Mouse (Mus musculus) frontal cortex, adult 2 months (tissue): ENCODE results near the gene Olfr514. TPM values are rescaled to one million over a fixed set of nuclear protein-coding genes. Genes with fewer than 3 reads are reported as not detected.
A peak's percentile ranks its signal among the peaks of the same experiment; 100 is the strongest.

Experiments used
- DNase-seq, 2 experiments: peaks; one replicate each; pipeline ENCODE4 v3.0.0; 2022; ENCODE audit warnings: low spot score in 1 of 2; ENCODE audit errors: extremely low spot score in 1 of 2
- polyA plus RNA-seq: library from polyadenylated mRNA; depleted of rRNA; stranded (reverse); fragments of >200 nt; gene quantifications from 2 replicates; pipeline ENCODE4 v1.2.3, GENCODE M21; 2012; rRNA removed

The Olfr514 gene
- not detected in 2 replicates for polyA plus RNA-seq

DNA sequence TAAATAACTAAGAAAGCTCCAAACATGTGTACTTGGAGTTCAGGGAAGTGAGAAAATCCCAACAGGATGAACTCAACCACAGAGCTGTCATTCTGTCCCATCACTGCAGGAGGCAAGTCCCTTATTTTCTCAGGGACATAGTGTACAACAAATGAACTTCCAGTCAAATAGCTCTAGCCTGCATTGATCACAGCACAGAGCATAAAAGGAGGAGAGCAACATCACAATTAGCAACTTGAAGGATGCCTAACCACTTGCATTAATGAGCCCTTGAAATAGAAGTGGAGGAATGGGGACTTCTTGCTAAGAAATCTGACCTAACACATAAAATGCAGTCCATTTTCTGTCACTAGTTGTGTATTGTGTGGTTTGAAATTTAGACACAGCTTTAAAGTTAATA, at the start of gene Olfr514:
Gene Olfr514 (minus strand): TSS at position 101 of the 400 bp plus-strand sequence.
- no peak for DNase-seq

DNA sequence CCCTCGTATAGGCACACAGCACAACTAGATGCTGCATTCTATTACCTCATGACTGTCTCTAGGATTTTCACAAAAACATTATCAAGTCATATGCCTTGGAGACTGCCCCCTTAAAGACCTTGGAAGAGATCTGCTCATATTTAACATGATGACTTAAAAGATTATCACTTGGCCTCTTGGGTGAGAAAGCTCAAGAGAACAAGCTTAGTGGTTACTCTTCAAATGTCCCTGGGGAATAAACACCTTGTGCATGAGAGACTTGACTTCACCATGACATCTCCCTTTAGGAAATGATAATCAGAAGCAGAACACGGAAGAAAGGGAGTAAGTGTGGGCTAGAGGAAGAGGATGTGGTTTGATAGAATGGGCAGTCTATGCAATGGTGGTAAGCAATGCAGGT, 46.5 kb upstream of the Olfr514 start, which contains the start of gene Olfr517:
Gene Olfr517 (minus strand): TSS at position 101 of the 400 bp plus-strand sequence.
- DNase-seq, result no peak

DNA sequence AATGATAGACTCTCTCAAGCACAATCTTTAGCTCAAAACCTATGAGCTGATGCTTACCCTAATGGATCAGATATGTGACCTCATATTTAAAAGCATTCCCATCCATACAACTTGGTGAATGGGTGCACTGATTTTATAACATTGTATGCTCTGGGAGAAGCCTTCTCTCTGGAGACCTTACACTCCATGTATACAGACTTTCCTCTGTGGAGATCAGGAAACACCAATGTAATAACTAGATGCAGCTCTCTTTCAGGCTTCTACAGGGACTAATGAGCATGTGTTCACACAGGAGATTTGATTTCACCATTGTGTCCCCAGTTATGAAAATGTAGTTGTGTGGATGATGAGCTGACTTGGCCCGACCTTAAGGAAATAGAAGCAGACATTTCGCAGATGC, 24.6 kb upstream of the Olfr514 start, which contains the start of gene Olfr516:
Gene Olfr516 (minus strand): TSS at position 101 of the 400 bp plus-strand sequence.
- no peak for DNase-seq

DNA sequence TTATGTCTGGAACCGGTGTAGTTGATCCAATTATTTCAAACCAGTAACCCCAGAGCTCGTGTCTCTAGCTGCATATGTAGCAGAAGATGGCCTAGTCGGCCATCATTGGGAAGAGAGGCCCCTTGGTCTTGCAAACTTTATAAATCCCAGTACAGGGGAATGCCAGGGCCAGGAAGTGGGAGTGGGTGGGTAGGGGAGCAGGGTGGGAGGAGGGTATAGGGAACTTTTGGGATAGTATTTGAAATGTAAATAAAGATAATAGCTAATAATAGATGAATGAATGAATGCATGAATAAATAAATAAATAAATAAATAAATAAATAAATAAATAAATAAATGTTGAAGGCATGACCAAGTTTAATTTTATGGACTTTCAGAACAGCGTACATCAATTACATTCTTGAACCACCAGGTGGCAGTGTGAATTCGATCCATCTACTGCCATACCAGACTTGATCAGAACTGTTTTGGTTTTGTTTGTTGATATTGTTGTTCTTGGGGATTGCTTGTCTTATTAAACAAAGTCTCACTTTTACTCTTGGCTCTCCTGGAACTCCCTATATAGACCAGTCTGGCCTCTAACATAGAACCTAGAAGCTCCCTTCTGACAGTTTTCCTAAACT, 11.1 kb downstream of the Olfr514 start:
- DNase-seq, result peak in 1 of 2 experiments; percentile 57

DNA sequence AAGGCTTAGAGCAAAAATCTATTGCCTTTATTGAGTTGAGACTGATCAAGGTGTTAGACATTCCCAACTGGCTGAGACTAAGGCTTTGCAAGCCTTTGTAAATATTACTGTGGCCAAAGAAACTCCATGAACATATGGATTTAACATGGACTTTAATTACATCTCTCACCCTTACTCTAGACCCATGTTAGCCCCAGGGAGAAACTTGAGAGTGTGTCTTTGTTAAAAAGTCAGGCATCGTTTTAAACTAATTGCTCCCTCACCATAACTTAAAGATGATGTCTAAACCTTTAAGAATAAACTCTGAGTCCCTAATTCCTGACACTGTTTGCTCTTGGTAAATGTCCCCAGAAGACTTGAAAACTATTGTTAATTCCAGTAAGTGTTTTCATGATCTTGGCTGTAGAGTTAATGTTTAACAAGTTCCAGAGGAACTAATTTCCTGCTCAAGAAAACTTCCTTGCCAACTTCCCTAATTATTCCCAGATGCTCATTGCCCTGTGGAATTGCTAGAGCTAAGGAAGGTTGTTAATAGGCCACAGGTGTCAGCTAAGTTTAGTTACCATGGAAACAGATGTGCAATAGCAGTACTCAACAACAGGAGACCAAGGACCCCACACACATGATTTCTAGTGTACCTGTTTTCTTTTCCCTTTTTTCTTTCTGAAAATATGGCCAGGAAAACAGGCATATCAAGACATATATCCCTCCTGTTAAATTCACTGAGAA, 28.4 kb downstream of the Olfr514 start:
- no peak for DNase-seq

Other genes with a start within 250 kb of the Olfr514 start
- not detected in 2 replicates for gene Olfr506, start 215.2 kb downstream of the Olfr514 start, polyA plus RNA-seq
- gene Olfr507, start 204.2 kb downstream of the Olfr514 start, polyA plus RNA-seq, result not detected in 2 replicates
- gene Olfr508, start 196.0 kb downstream of the Olfr514 start, polyA plus RNA-seq, result not detected in 2 replicates
- gene Olfr509, start 174.1 kb downstream of the Olfr514 start, polyA plus RNA-seq, result 0.08 TPM in 1 of 2 replicates, not detected in the other
- 0.10 TPM in 1 of 2 replicates, not detected in the other for gene Olfr510, start 159.6 kb downstream of the Olfr514 start, polyA plus RNA-seq
- not detected in 2 replicates for gene Olfr512, start 112.7 kb downstream of the Olfr514 start, polyA plus RNA-seq
- gene Olfr513, start 75.0 kb downstream of the Olfr514 start, polyA plus RNA-seq, result not detected in 2 replicates
- not detected in 2 replicates for gene Olfr516, start 24.5 kb upstream of the Olfr514 start, polyA plus RNA-seq
- gene Olfr517, start 46.4 kb upstream of the Olfr514 start, polyA plus RNA-seq, result not detected in 2 replicates
- gene Olfr518, start 59.0 kb upstream of the Olfr514 start, polyA plus RNA-seq, result not detected in 2 replicates
- not detected in 2 replicates for gene Olfr519, start 68.4 kb upstream of the Olfr514 start, polyA plus RNA-seq
- gene Nlrp10, start 104.2 kb upstream of the Olfr514 start, polyA plus RNA-seq, result 0.66 and 0.71 TPM in 2 replicates
- gene Eif3f, start 108.4 kb upstream of the Olfr514 start, polyA plus RNA-seq, result 104 and 113 TPM in 2 replicates
- 111 and 132 TPM in 2 replicates for gene Tub, start 124.3 kb upstream of the Olfr514 start, polyA plus RNA-seq